Mouse (Mus musculus): Measurements from ENCODE around the gene Taf1d. TPM values are rescaled to one million over a fixed set of nuclear protein-coding genes. Genes with fewer than 3 reads are reported as not detected.
A peak's percentile ranks its signal among the peaks of the same experiment; 100 is the strongest.

The Taf1d gene
- polyA plus RNA-seq, 1 experiment: 52.9 TPM

- peak; percentile 99 for DNase-seq (ENCODE audit: low read depth)
- no peak for TF ChIP-seq CTCF (IDR thresholded peaks at IDR 0.05; ENCODE audit: borderline replicate concordance, extremely low read depth, insufficient read depth, insufficient read length)
- TF ChIP-seq POLR2A (IDR thresholded peaks at IDR 0.05; ENCODE audit: borderline replicate concordance, extremely low read depth, insufficient read depth, insufficient read length, poor library complexity, severe bottlenecking): peak; percentile 53
Measured at GRCm38 (mm10) chr9:15357484-15358275, 51.7 kb downstream of the Taf1d start, which contains the start of gene Cep295. TSS of gene Cep295 (minus strand) at chr9:15357788.

GRCm38 (mm10) chr9:15364843-15365242 lies 58.8 kb downstream of the Taf1d start:
- no peak for TF ChIP-seq CTCF (IDR thresholded peaks at IDR 0.05; ENCODE audit: borderline replicate concordance, extremely low read depth, insufficient read depth, insufficient read length)
- TF ChIP-seq POLR2A (IDR thresholded peaks at IDR 0.05; ENCODE audit: borderline replicate concordance, extremely low read depth, insufficient read depth, insufficient read length, poor library complexity, severe bottlenecking): no peak

GRCm38 (mm10) chr9:15365856-15366255 lies 59.8 kb downstream of the Taf1d start:
- peak; percentile 68 for DNase-seq (ENCODE audit: low read depth)
- TF ChIP-seq POLR2A (IDR thresholded peaks at IDR 0.05; ENCODE audit: borderline replicate concordance, extremely low read depth, insufficient read depth, insufficient read length, poor library complexity, severe bottlenecking) (no peak), CTCF (IDR thresholded peaks at IDR 0.05; ENCODE audit: borderline replicate concordance, extremely low read depth, insufficient read depth, insufficient read length) (peak; percentile 25; the same call in 1 of the 2 replicates)

More at GRCm38 (mm10) chr9:15364843-15365242, 58.8 kb downstream of the Taf1d start:
- no peak for DNase-seq (ENCODE audit: low read depth)

GRCm38 (mm10) chr9:15366260-15366659 lies 60.2 kb downstream of the Taf1d start:
- no peak for DNase-seq (ENCODE audit: low read depth)
- no peak for TF ChIP-seq POLR2A (IDR thresholded peaks at IDR 0.05; ENCODE audit: borderline replicate concordance, extremely low read depth, insufficient read depth, insufficient read length, poor library complexity, severe bottlenecking)
- no peak for TF ChIP-seq CTCF (IDR thresholded peaks at IDR 0.05; ENCODE audit: borderline replicate concordance, extremely low read depth, insufficient read depth, insufficient read length)

Other genes with a start within 250 kb of the Taf1d start
- gene Hephl1, start 194.1 kb upstream of the Taf1d start, polyA plus RNA-seq (2012; rRNA removed): 0.01 TPM in 1 of 2 replicates, not detected in the other
- 12.8 and 17.0 TPM in 2 replicates for gene Vstm5, start 67.2 kb upstream of the Taf1d start, polyA plus RNA-seq (2012; rRNA removed)
- gene Med17, start 26.3 kb upstream of the Taf1d start, polyA plus RNA-seq (2012; rRNA removed): 46.2 and 62.8 TPM in 2 replicates
- gene 4931406C07Rik, start 234 bp downstream of the Taf1d start, polyA plus RNA-seq (2012; rRNA removed): 19.3 and 22.8 TPM in 2 replicates
- gene Cep295, start 51.6 kb downstream of the Taf1d start, polyA plus RNA-seq (2012; rRNA removed): 24.1 and 27.9 TPM in 2 replicates
- gene Smco4, start 187.2 kb downstream of the Taf1d start, polyA plus RNA-seq (2012; rRNA removed): 6.4 and 8.1 TPM in 2 replicates